Mouse (Mus musculus): ENCODE measurements around the gene Runx2. TPM values are rescaled to one million over a fixed set of nuclear protein-coding genes. Genes with fewer than 3 reads are reported as not detected.

Runx2 gene
- polyA plus RNA-seq, 1 experiment from 2014 or later: 0.44 TPM

DNA sequence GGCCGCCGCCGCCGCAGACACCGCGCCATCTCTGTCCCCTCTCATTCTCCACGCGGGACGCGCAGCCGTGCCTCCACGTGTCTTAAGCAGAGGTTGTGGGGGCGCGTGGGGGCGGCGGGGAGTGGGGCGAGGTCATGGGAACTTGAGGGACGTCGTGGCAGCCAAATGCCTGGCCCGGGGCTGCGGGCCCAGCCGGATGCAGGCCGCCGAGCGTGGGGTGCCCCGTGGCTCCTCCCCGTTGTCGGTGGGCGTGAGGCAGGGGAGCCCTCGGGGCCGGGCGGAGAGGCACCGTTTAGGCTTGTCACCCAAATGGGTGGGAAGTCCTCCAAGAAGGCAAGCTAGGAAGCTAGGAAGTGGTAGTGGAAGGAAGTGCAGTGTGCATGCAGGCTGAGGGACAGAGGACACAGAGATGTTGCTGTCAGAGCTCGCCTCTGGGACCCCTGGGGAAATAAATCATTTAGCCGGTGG is 37.2 kb downstream of the Runx2 start:
- peak; percentile 85 for ATAC-seq (ENCODE audit: low read depth)
- 1% methylated on average over 25 of the region's 35 CpGs for WGBS
- Histone ChIP-seq H3K4me2 (ENCODE audit: low read depth, low read length) (peak overlapping the region; percentile 48), H3K9me3 (ENCODE audit: control insufficient read depth, low read length) (no peaks in the 10 kb centered on the region), H3K4me3 (ENCODE audit: low read depth, low read length) (peak overlapping the region; percentile 71), H3K27ac (ENCODE audit: low read depth, low read length) (peak overlapping the region; percentile 84), H3K4me1 (ENCODE audit: control insufficient read depth, insufficient read depth, low read length) (peaks cover 5% of the 10 kb centered on the region; the same call in 1 of the 2 replicates), H3K9ac (replicated peaks; ENCODE audit: low read depth, low read length) (peak overlapping the region; percentile 89), H3K36me3 (ENCODE audit: control insufficient read depth, insufficient read depth, low read length) (no peaks in the 10 kb centered on the region), H3K27me3 (ENCODE audit: control insufficient read depth, insufficient read depth, low read length) (no peaks in the 10 kb centered on the region)

DNA sequence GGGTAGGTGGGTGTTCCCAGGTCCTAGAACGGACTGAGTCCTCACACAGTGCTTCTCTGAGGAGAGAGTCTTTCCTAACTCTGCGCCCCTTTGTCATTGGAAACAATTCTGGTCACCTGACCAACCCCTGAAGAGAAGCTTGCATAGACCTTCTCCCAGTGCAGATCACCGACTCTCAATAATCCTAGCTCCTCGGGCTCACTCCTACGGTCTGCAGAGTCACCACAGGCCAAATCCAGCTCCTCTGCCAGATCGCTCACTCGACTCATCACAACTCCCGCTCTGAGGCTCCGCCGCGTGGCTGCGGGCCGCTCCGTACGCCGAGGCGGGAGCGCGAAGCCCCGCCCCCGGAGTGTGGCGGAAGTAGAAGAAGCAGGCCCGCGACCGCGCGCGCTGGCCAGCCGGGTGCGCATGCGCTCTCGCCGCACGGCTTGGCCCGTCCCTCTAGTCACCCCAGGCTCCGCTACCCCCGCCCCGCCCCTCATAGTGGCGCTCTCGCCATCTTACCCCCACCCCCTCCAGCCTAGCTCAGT is 37.8 kb downstream of the Runx2 start, which contains the start of gene Supt3:
Supt3 (plus strand) TSS at position 415 of the 533 bp plus-strand sequence.
- peak within 1 kb of the TSS; percentile 84 for H3K27ac ChIP-seq (ENCODE audit: low read depth, low read length)
- peak; percentile 97 for ATAC-seq (ENCODE audit: low read depth)

GRCm38 (mm10) chr17:44772576-44772975 is 42.0 kb downstream of the Runx2 start:
- Histone ChIP-seq H3K36me3 (ENCODE audit: control insufficient read depth, insufficient read depth, low read length) (no peaks in the 10 kb centered on the region), H3K27ac (ENCODE audit: low read depth, low read length) (no peak overlapping the region), H3K9ac (replicated peaks; ENCODE audit: low read depth, low read length) (no peak overlapping the region), H3K4me3 (ENCODE audit: low read depth, low read length) (no peak overlapping the region), H3K4me2 (ENCODE audit: low read depth, low read length) (no peak overlapping the region), H3K4me1 (ENCODE audit: control insufficient read depth, insufficient read depth, low read length) (no peaks in the 10 kb centered on the region), H3K27me3 (ENCODE audit: control insufficient read depth, insufficient read depth, low read length) (no peaks in the 10 kb centered on the region), H3K9me3 (ENCODE audit: control insufficient read depth, low read length) (no peaks in the 10 kb centered on the region)
- no peak for ATAC-seq (ENCODE audit: low read depth)
- WGBS: 92% methylated on average over 2 of the region's 2 CpGs

More for the DNA sequence above, 37.8 kb downstream of the Runx2 start, which contains the start of gene Supt3:
- Histone ChIP-seq H3K27me3 (ENCODE audit: control insufficient read depth, insufficient read depth, low read length) (no peaks in the 10 kb centered on the region), H3K4me3 (ENCODE audit: low read depth, low read length) (peak within 1 kb of the TSS; percentile 71), H3K36me3 (ENCODE audit: control insufficient read depth, insufficient read depth, low read length) (no peaks in the 10 kb centered on the region), H3K9ac (replicated peaks; ENCODE audit: low read depth, low read length) (peak within 1 kb of the TSS; percentile 89), H3K4me2 (ENCODE audit: low read depth, low read length) (peak within 1 kb of the TSS; percentile 48), H3K9me3 (ENCODE audit: control insufficient read depth, low read length) (no peaks in the 10 kb centered on the region), H3K4me1 (ENCODE audit: control insufficient read depth, insufficient read depth, low read length) (peaks cover 5% of the 10 kb centered on the region; the same call in 1 of the 2 replicates)
- under 1% methylated on average over 35 of the region's 40 CpGs for WGBS

DNA sequence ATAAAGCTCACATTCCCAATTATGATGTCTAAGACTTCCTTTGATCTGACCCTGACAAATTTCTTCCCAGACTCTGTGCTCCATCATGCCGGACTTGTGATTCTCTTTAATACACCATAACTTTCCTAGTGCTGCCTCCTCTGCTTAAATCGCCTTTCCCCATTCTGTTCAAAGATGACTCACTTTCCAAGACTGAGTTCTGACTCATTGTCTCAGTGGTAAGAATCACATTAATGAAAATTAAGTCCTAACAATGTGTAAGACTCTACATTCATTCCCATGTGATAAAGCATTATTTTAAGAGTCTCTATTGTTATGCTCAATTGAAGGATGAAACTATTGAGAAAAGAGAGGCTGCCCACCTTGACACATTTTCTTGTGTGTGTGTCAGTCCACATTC is 43.7 kb downstream of the Runx2 start:
- WGBS: 88% methylated on average over 2 of the region's 2 CpGs
- no peak for ATAC-seq (ENCODE audit: low read depth)
- Histone ChIP-seq H3K4me1 (ENCODE audit: control insufficient read depth, insufficient read depth, low read length) (no peaks in the 10 kb centered on the region), H3K36me3 (ENCODE audit: control insufficient read depth, insufficient read depth, low read length) (no peaks in the 10 kb centered on the region), H3K4me2 (ENCODE audit: low read depth, low read length) (no peak overlapping the region), H3K4me3 (ENCODE audit: low read depth, low read length) (no peak overlapping the region), H3K27ac (ENCODE audit: low read depth, low read length) (no peak overlapping the region), H3K9me3 (ENCODE audit: control insufficient read depth, low read length) (no peaks in the 10 kb centered on the region), H3K27me3 (ENCODE audit: control insufficient read depth, insufficient read depth, low read length) (no peaks in the 10 kb centered on the region), H3K9ac (replicated peaks; ENCODE audit: low read depth, low read length) (no peak overlapping the region)

GRCm38 (mm10) chr17:44768522-44768921 is 46.1 kb downstream of the Runx2 start:
- Histone ChIP-seq H3K4me2 (ENCODE audit: low read depth, low read length) (no peak overlapping the region), H3K9ac (replicated peaks; ENCODE audit: low read depth, low read length) (no peak overlapping the region), H3K36me3 (ENCODE audit: control insufficient read depth, insufficient read depth, low read length) (no peaks in the 10 kb centered on the region), H3K27ac (ENCODE audit: low read depth, low read length) (no peak overlapping the region), H3K4me1 (ENCODE audit: control insufficient read depth, insufficient read depth, low read length) (no peaks in the 10 kb centered on the region), H3K27me3 (ENCODE audit: control insufficient read depth, insufficient read depth, low read length) (no peaks in the 10 kb centered on the region), H3K9me3 (ENCODE audit: control insufficient read depth, low read length) (no peaks in the 10 kb centered on the region), H3K4me3 (ENCODE audit: low read depth, low read length) (no peak overlapping the region)
- 66% methylated on average over 5 of the region's 5 CpGs for whole genome bisulfite sequencing
- ATAC-seq (ENCODE audit: low read depth): no peak

GRCm38 (mm10) chr17:44767375-44767774 is 47.2 kb downstream of the Runx2 start:
- no peaks in the 10 kb centered on the region for H3K4me1 ChIP-seq (ENCODE audit: control insufficient read depth, insufficient read depth, low read length)
- H3K27me3 ChIP-seq (ENCODE audit: control insufficient read depth, insufficient read depth, low read length): no peaks in the 10 kb centered on the region
- no peak overlapping the region for H3K27ac ChIP-seq (ENCODE audit: low read depth, low read length)
- no peak overlapping the region for H3K4me2 ChIP-seq (ENCODE audit: low read depth, low read length)
- H3K9me3 ChIP-seq (ENCODE audit: control insufficient read depth, low read length): no peaks in the 10 kb centered on the region
- no peaks in the 10 kb centered on the region for H3K36me3 ChIP-seq (ENCODE audit: control insufficient read depth, insufficient read depth, low read length)
- no peak overlapping the region for H3K4me3 ChIP-seq (ENCODE audit: low read depth, low read length)
- ATAC-seq (ENCODE audit: low read depth): no peak
- WGBS: 87% methylated on average over 1 of the region's 1 CpGs
- H3K9ac ChIP-seq (replicated peaks; ENCODE audit: low read depth, low read length): no peak overlapping the region

- no peak overlapping the region for H3K4me3 ChIP-seq (ENCODE audit: low read depth, low read length)
- WGBS: 73% methylated on average over 2 of the region's 2 CpGs
- no peaks in the 10 kb centered on the region for H3K4me1 ChIP-seq (ENCODE audit: control insufficient read depth, insufficient read depth, low read length)
- H3K9me3 ChIP-seq (ENCODE audit: control insufficient read depth, low read length): no peaks in the 10 kb centered on the region
- H3K4me2 ChIP-seq (ENCODE audit: low read depth, low read length): no peak overlapping the region
- ATAC-seq (ENCODE audit: low read depth): no peak
- no peak overlapping the region for H3K9ac ChIP-seq (replicated peaks; ENCODE audit: low read depth, low read length)
- H3K27ac ChIP-seq (ENCODE audit: low read depth, low read length): no peak overlapping the region
- no peaks in the 10 kb centered on the region for H3K27me3 ChIP-seq (ENCODE audit: control insufficient read depth, insufficient read depth, low read length)
- no peaks in the 10 kb centered on the region for H3K36me3 ChIP-seq (ENCODE audit: control insufficient read depth, insufficient read depth, low read length)
These were observed 47.6 kb downstream of the Runx2 start for GRCm38 (mm10) chr17:44766975-44767374.

- no peak overlapping the region for H3K4me2 ChIP-seq (ENCODE audit: low read depth, low read length)
- no peak overlapping the region for H3K4me3 ChIP-seq (ENCODE audit: low read depth, low read length)
- no peaks in the 10 kb centered on the region for H3K4me1 ChIP-seq (ENCODE audit: control insufficient read depth, insufficient read depth, low read length)
- no peaks in the 10 kb centered on the region for H3K9me3 ChIP-seq (ENCODE audit: control insufficient read depth, low read length)
- 89% methylated on average over 11 of the region's 11 CpGs for WGBS
- no peak for ATAC-seq (ENCODE audit: low read depth)
- no peak overlapping the region for H3K27ac ChIP-seq (ENCODE audit: low read depth, low read length)
- no peaks in the 10 kb centered on the region for H3K27me3 ChIP-seq (ENCODE audit: control insufficient read depth, insufficient read depth, low read length)
- H3K36me3 ChIP-seq (ENCODE audit: control insufficient read depth, insufficient read depth, low read length): no peaks in the 10 kb centered on the region
- no peak overlapping the region for H3K9ac ChIP-seq (replicated peaks; ENCODE audit: low read depth, low read length)
These were observed 48.3 kb downstream of the Runx2 start for GRCm38 (mm10) chr17:44766318-44766717.

DNA sequence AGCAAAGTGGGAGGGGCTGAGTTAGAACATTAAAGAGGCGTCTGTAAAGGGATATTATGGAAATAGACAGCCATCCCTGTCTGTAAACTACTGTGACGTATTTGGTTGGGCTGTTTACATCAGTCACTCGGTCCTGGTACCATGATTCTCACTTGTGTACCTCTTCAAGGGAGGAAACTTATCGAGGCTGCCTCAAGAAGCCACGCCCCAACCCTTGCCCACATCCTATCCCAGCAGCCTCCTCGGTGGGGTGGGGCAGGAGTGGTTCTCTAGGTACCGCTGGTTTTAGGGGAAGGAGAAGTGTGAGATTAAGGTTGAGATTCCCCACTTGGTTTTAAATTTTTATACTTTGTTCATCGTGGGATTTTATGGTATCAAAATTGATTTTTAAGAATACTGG is 69.2 kb downstream of the Runx2 start:
- H3K36me3 ChIP-seq (ENCODE audit: control insufficient read depth, insufficient read depth, low read length): no peaks in the 10 kb centered on the region
- H3K9me3 ChIP-seq (ENCODE audit: control insufficient read depth, low read length): no peaks in the 10 kb centered on the region
- no peak for ATAC-seq (ENCODE audit: low read depth)
- no peak overlapping the region for H3K9ac ChIP-seq (replicated peaks; ENCODE audit: low read depth, low read length)
- H3K27me3 ChIP-seq (ENCODE audit: control insufficient read depth, insufficient read depth, low read length): no peaks in the 10 kb centered on the region
- no peak overlapping the region for H3K4me3 ChIP-seq (ENCODE audit: low read depth, low read length)
- 93% methylated on average over 8 of the region's 8 CpGs for WGBS
- H3K4me1 ChIP-seq (ENCODE audit: control insufficient read depth, insufficient read depth, low read length): no peaks in the 10 kb centered on the region
- no peak overlapping the region for H3K4me2 ChIP-seq (ENCODE audit: low read depth, low read length)
- H3K27ac ChIP-seq (ENCODE audit: low read depth, low read length): no peak overlapping the region

Data from neural tube, embryonic 14.5 days (tissue).